Mouse (Mus musculus) heart, postnatal 25 days (tissue): ENCODE results near the gene Pitpnb. TPM values are rescaled to one million over a fixed set of nuclear protein-coding genes. Genes with fewer than 3 reads are reported as not detected.

Experiments used
- DNase-seq: peaks from one replicate; pipeline ENCODE4 v3.0.0; 2022; ENCODE audit warnings: low spot score
- intact Hi-C: fragments of 180-260 bp; cut with DNase I; formaldehyde crosslinking; loops from one replicate; pipeline ENCODE4 v1.15.1; 2025
- total RNA-seq, 2 experiments: library from RNA; stranded (reverse); gene quantifications; 2 replicates each; pipeline ENCODE4 v1.2.3; 2021

Gene Pitpnb
- total RNA-seq, 2 experiments from 2014 or later, result 38.1 to 38.4 TPM

- no peak for DNase-seq
- intact Hi-C loops, result loop anchor here (2.0 to 5.0 kb wide), 3 partner anchors 49 to 115 kb away; no protein-coding TSS in a partner anchor
Observed at GRCm38 (mm10) chr5:111417378-111418131, 87.0 kb downstream of the Pitpnb start.

- intact Hi-C loops, result loop anchor here (5.0 kb wide), 1 partner anchor 114 kb away; no protein-coding TSS in a partner anchor
- no peak for DNase-seq
Observed at GRCm38 (mm10) chr5:111418202-111419120, 87.9 kb downstream of the Pitpnb start.

GRCm38 (mm10) chr5:111419121-111419881, 88.7 kb downstream of the Pitpnb start:
- intact Hi-C loops, result loop anchor here (5.0 kb wide), 1 partner anchor 113 kb away; no protein-coding TSS in a partner anchor
- no peak for DNase-seq

GRCm38 (mm10) chr5:111420011-111420691, 89.6 kb downstream of the Pitpnb start:
- intact Hi-C loops, result no loop called here
- DNase-seq, result no peak

GRCm38 (mm10) chr5:111420896-111421295, 90.3 kb downstream of the Pitpnb start:
- no peak for DNase-seq
- intact Hi-C loops, result no loop called here

- intact Hi-C loops, result no loop called here
Observed at GRCm38 (mm10) chr5:111421424-111421823, 90.9 kb downstream of the Pitpnb start.

GRCm38 (mm10) chr5:111422058-111422800, 91.7 kb downstream of the Pitpnb start:
- no peak for DNase-seq
- intact Hi-C loops, result no loop called here

More at GRCm38 (mm10) chr5:111421424-111421823, 90.9 kb downstream of the Pitpnb start:
- no peak for DNase-seq

- intact Hi-C loops, result no loop called here
- no peak for DNase-seq
Observed at GRCm38 (mm10) chr5:111423011-111423410, 92.4 kb downstream of the Pitpnb start.

- no peak for DNase-seq
- intact Hi-C loops, result no loop called here
Observed at GRCm38 (mm10) chr5:111423616-111424015, 93.1 kb downstream of the Pitpnb start.

GRCm38 (mm10) chr5:111425813-111426212, 95.2 kb downstream of the Pitpnb start:
- DNase-seq, result no peak
- intact Hi-C loops, result no loop called here

GRCm38 (mm10) chr5:111426249-111426648, 95.7 kb downstream of the Pitpnb start:
- intact Hi-C loops, result no loop called here
- DNase-seq, result no peak

GRCm38 (mm10) chr5:111428882-111429281, 98.3 kb downstream of the Pitpnb start:
- DNase-seq, result no peak
- intact Hi-C loops, result no loop called here

GRCm38 (mm10) chr5:111429726-111430125, 99.2 kb downstream of the Pitpnb start:
- intact Hi-C loops, result no loop called here
- DNase-seq, result peak; percentile 34

- DNase-seq, result no peak
Observed at GRCm38 (mm10) chr5:111431007-111431730, 100.6 kb downstream of the Pitpnb start.

GRCm38 (mm10) chr5:111432842-111433241, 102.3 kb downstream of the Pitpnb start:
- DNase-seq, result no peak
- intact Hi-C loops, result no loop called here

More at GRCm38 (mm10) chr5:111431007-111431730, 100.6 kb downstream of the Pitpnb start:
- intact Hi-C loops, result no loop called here

- intact Hi-C loops, result no loop called here
- DNase-seq, result no peak
Observed at GRCm38 (mm10) chr5:111434342-111434842, 103.8 kb downstream of the Pitpnb start.

GRCm38 (mm10) chr5:111436260-111436659, 105.7 kb downstream of the Pitpnb start:
- intact Hi-C loops, result no loop called here
- no peak for DNase-seq

GRCm38 (mm10) chr5:111437205-111437604, 106.6 kb downstream of the Pitpnb start:
- intact Hi-C loops, result no loop called here
- DNase-seq, result no peak
